Mouse (Mus musculus): ENCODE measurements around the gene Atcay.
"Not testable (repeated sequence)": the region's sequence is repeated elsewhere in the genome, so short reads cannot be mapped to it uniquely, and the experiment has no call there.

- TF ChIP-seq CTCF, POLR2A (IDR thresholded peaks at IDR 0.05; ENCODE audit: insufficient read depth, low read depth, low read length): not testable (repeated sequence)
Measured at GRCm38 (mm10) chr10:81223731-81224130, 6.9 kb downstream of the Atcay start.
